In the genomic region with DNA sequence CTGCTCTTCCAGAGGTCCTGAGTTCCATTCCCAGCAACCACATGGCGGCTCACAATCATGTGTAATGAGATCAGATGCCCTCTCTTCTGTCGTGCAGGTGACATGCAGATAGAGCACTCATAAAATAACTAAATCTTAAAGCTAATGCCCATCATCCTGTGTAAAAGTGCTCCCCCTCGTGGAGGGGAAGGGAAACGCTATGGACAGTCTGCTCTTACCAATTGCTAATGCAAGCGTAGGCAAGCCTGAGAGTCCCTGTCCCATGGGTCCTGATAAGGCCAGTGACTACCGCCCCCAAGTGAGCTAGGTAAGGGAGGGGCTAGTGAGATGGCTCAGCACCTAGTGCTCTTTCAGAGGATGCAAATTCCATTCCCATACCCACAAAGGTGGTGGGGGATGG, we compare ENCODE assay signal across 8 mouse cellular contexts. TPM values are rescaled to one million over a fixed set of nuclear protein-coding genes. Genes with fewer than 3 reads are reported as not detected.
A peak's percentile ranks its signal among the peaks of the same experiment; 100 is the strongest.
DNase-seq lines count a peak whose midpoint lies in the region; ATAC-seq and TF ChIP-seq lines count a peak whose summit lies in the region.
"Had no signal": no experiment of that assay in that cellular context is flagged by ENCODE, and none has a peak within 500 bp of the region (broad histone marks: within the 10 kb centered on the region; RNA-seq: fewer than 3 reads in every experiment).

No protein-coding gene starts in this region.

- no peaks in the 10 kb centered on the region for H3K27me3 ChIP-seq in midbrain, embryonic 10.5 days (ENCODE audit: low read depth, poor library complexity, severe bottlenecking)
- H3K27me3 ChIP-seq in midbrain, embryonic 16.5 days (ENCODE audit: control insufficient read depth, insufficient read depth, low read depth, low read length) = no peaks in the 10 kb centered on the region
- H3K27me3 ChIP-seq: heart, embryonic 15.5 days had no signal

- H3K4me1 ChIP-seq in midbrain, embryonic 10.5 days = peaks cover 10% of the 10 kb centered on the region
- no peaks in the 10 kb centered on the region for H3K4me1 ChIP-seq in midbrain, embryonic 16.5 days (ENCODE audit: control insufficient read depth, insufficient read depth, low read length)
- no peaks in the 10 kb centered on the region for H3K4me1 ChIP-seq in lung, adult 2 months (ENCODE audit: control insufficient read depth, insufficient read depth, low read length)

- WGBS in midbrain, embryonic 10.5 days = 19% methylated on average over 6 of the region's 6 CpGs
- WGBS in midbrain, embryonic 16.5 days = 16% methylated on average over 6 of the region's 6 CpGs
- WGBS in lung, adult 2 months = 9% methylated on average over 6 of the region's 6 CpGs

- no peak for TF ChIP-seq POLR2A in lung, adult 2 months (IDR thresholded peaks at IDR 0.05; ENCODE audit: borderline replicate concordance, extremely low read depth, low read depth, low read length)

- no peak for ATAC-seq in midbrain, embryonic 16.5 days
- ATAC-seq in inflammation-experienced regulatory T-cells, adult 6 months = peak; percentile 75

- DNase-seq in midbrain, embryonic 10.5 days (ENCODE audit: low spot score) = peak; percentile 64
- peak; percentile 90 for DNase-seq in NIH3T3 (ENCODE audit: low read depth)
- peak; percentile 77 for DNase-seq in cerebellum, adult 9-10 months
- peak; percentile 76 for DNase-seq in lung, adult 2 months
- peak; percentile 76 to 83 for DNase-seq in spleen, postnatal 36 days (ENCODE audit: low spot score in 2 of 2)

- peak; percentile 86 for TF ChIP-seq CTCF in lung, adult 2 months (IDR thresholded peaks at IDR 0.05; ENCODE audit: insufficient read depth, low read length)

- no peak overlapping the region for H3K4me2 ChIP-seq in midbrain, embryonic 16.5 days (ENCODE audit: low read length)
- H3K4me2 ChIP-seq: heart, embryonic 15.5 days had no signal

- H3K9me3 ChIP-seq in midbrain, embryonic 10.5 days (replicated peaks) = no peaks in the 10 kb centered on the region
- no peaks in the 10 kb centered on the region for H3K9me3 ChIP-seq in midbrain, embryonic 16.5 days (replicated peaks; ENCODE audit: control insufficient read depth, low read length, poor library complexity, severe bottlenecking)
- H3K9me3 ChIP-seq: heart, embryonic 15.5 days had no signal

- H3K9ac ChIP-seq in midbrain, embryonic 16.5 days (ENCODE audit: low read depth, low read length) = no peak overlapping the region
- H3K9ac ChIP-seq: heart, embryonic 15.5 days had no signal

- H3K27ac ChIP-seq in midbrain, embryonic 10.5 days (replicated peaks) = no peak overlapping the region
- no peak overlapping the region for H3K27ac ChIP-seq in midbrain, embryonic 16.5 days (ENCODE audit: low read length)
- H3K27ac ChIP-seq: heart, embryonic 15.5 days had no signal

- H3K36me3 ChIP-seq in midbrain, embryonic 10.5 days = peaks cover 70% of the 10 kb centered on the region
- peaks cover 9% of the 10 kb centered on the region for H3K36me3 ChIP-seq in midbrain, embryonic 16.5 days (ENCODE audit: control insufficient read depth, insufficient read depth, low read length)

- no peak overlapping the region for H3K4me3 ChIP-seq in midbrain, embryonic 10.5 days
- no peak overlapping the region for H3K4me3 ChIP-seq in midbrain, embryonic 16.5 days (ENCODE audit: low read depth, low read length)
- H3K4me3 ChIP-seq in lung, adult 2 months (replicated peaks; ENCODE audit: extremely low read depth, low read depth, low read length) = no peak overlapping the region
- H3K4me3 ChIP-seq: heart, embryonic 15.5 days had no signal

RNA-seq across cellular contexts. Expression of gene Egfl8, which starts 3.2 kb away (rescaled TPM):
- polyA plus RNA-seq in midbrain, embryonic 10.5 days (2016; fragmentation: Nextera tagmentation; extraction: Ambion mirVana) = 4.3 TPM in 2 replicates
- polyA plus RNA-seq in midbrain, embryonic 16.5 days (2015; fragmentation: Nextera tagmentation; extraction: Ambion mirVana) = 6.1 and 6.3 TPM in 2 replicates
- 1 to 10 TPM; 1.1 to 2.1 (median 1.2) TPM for polyA plus RNA-seq in inflammation-experienced regulatory T-cells, adult 6 months (2017; shearing (Covaris generic))
- 5.7 and 8.2 TPM in 2 replicates for polyA plus RNA-seq in lung, adult 2 months (2012; rRNA removed)

RNA-seq across cellular contexts. Expression of gene Ppt2, which starts 9.3 kb away (rescaled TPM):
- 22.5 and 23.6 TPM in 2 replicates for polyA plus RNA-seq in midbrain, embryonic 10.5 days (2016; fragmentation: Nextera tagmentation; extraction: Ambion mirVana)
- polyA plus RNA-seq in midbrain, embryonic 16.5 days (2015; fragmentation: Nextera tagmentation; extraction: Ambion mirVana) = 19.9 and 21.0 TPM in 2 replicates
- polyA plus RNA-seq in inflammation-experienced regulatory T-cells, adult 6 months (2017; shearing (Covaris generic)) = 10 to 100 TPM; 18.8 to 22.9 (median 20.6) TPM
- polyA plus RNA-seq in lung, adult 2 months (2012; rRNA removed) = 38.7 and 40.9 TPM in 2 replicates

RNA-seq across cellular contexts. Expression of gene Prrt1, which starts 10.3 kb away (rescaled TPM):
- polyA plus RNA-seq in midbrain, embryonic 10.5 days (2016; fragmentation: Nextera tagmentation; extraction: Ambion mirVana) = 0.54 and 1.2 TPM in 2 replicates
- 10.3 and 11.5 TPM in 2 replicates for polyA plus RNA-seq in midbrain, embryonic 16.5 days (2015; fragmentation: Nextera tagmentation; extraction: Ambion mirVana)
- polyA plus RNA-seq in inflammation-experienced regulatory T-cells, adult 6 months (2017; shearing (Covaris generic)) = 1 to 10 TPM in 2 of 3 experiments, under 1 TPM in 1; 0.79 to 4.0 (median 3.7) TPM
- polyA plus RNA-seq in lung, adult 2 months (2012; rRNA removed) = 5.2 and 6.7 TPM in 2 replicates

RNA-seq across cellular contexts. Expression of gene Agpat1, which starts 14.9 kb away (rescaled TPM):
- polyA plus RNA-seq in midbrain, embryonic 10.5 days (2016; fragmentation: Nextera tagmentation; extraction: Ambion mirVana) = 66.0 and 70.1 TPM in 2 replicates
- 118 TPM in 2 replicates for polyA plus RNA-seq in midbrain, embryonic 16.5 days (2015; fragmentation: Nextera tagmentation; extraction: Ambion mirVana)
- polyA plus RNA-seq in inflammation-experienced regulatory T-cells, adult 6 months (2017; shearing (Covaris generic)) = 10 to 100 TPM; 14.5 to 20.8 (median 19.4) TPM
- polyA plus RNA-seq in lung, adult 2 months (2012; rRNA removed) = 172 TPM in 2 replicates

RNA-seq across cellular contexts. Expression of gene Rnf5, which starts 15.5 kb away (rescaled TPM):
- 202 and 233 TPM in 2 replicates for polyA plus RNA-seq in midbrain, embryonic 10.5 days (2016; fragmentation: Nextera tagmentation; extraction: Ambion mirVana)
- polyA plus RNA-seq in midbrain, embryonic 16.5 days (2015; fragmentation: Nextera tagmentation; extraction: Ambion mirVana) = 291 and 298 TPM in 2 replicates
- polyA plus RNA-seq in inflammation-experienced regulatory T-cells, adult 6 months (2017; shearing (Covaris generic)) = 10 to 100 TPM; 41.2 to 71.2 (median 59.5) TPM
- 52.0 and 83.7 TPM in 2 replicates for polyA plus RNA-seq in lung, adult 2 months (2012; rRNA removed)
